ENCODE assay signal across 7 mouse cellular contexts in genomic region chr3:90213377-90213866, GRCm38 (mm10). TPM values are rescaled to one million over a fixed set of nuclear protein-coding genes. Genes with fewer than 3 reads are reported as not detected.
DNase-seq lines count a peak whose midpoint lies in the region; ATAC-seq lines count a peak whose summit lies in the region.

TSS of gene Rps27 (minus strand) at chr3:90213651.
TSS of gene Rab13 (plus strand) at chr3:90213695.

- H3K4me3 ChIP-seq in embryonic facial prominence, embryonic 10.5 days = peak within 1 kb of the TSS; percentile 94
- peak within 1 kb of the TSS; percentile 88 for H3K4me3 ChIP-seq in limb, embryonic 10.5 days
- H3K4me3 ChIP-seq in midbrain, embryonic 13.5 days (replicated peaks) = peak within 1 kb of the TSS; percentile 84

- peak within 1 kb of the TSS; percentile 88 for H3K9ac ChIP-seq in midbrain, embryonic 13.5 days (replicated peaks)

- no peaks in the 10 kb centered on the region for H3K9me3 ChIP-seq in embryonic facial prominence, embryonic 10.5 days
- H3K9me3 ChIP-seq in limb, embryonic 10.5 days (replicated peaks) = no peaks in the 10 kb centered on the region
- no peaks in the 10 kb centered on the region for H3K9me3 ChIP-seq in midbrain, embryonic 13.5 days

- peak; percentile 90 for DNase-seq in adrenal gland, postnatal 10 days
- peak; percentile 90 for DNase-seq in embryonic facial prominence, embryonic 10.5 days (ENCODE audit: low spot score)
- peak; percentile 93 for DNase-seq in kidney, adult 11 months
- DNase-seq in limb, embryonic 10.5 days (ENCODE audit: low spot score) = peak; percentile 91
- peak; percentile 86 for DNase-seq in spleen, adult 12 weeks (ENCODE audit: low spot score)

- H3K27me3 ChIP-seq in embryonic facial prominence, embryonic 10.5 days (replicated peaks; ENCODE audit: low read depth, poor library complexity, severe bottlenecking) = no peaks in the 10 kb centered on the region
- no peaks in the 10 kb centered on the region for H3K27me3 ChIP-seq in limb, embryonic 10.5 days (ENCODE audit: low read depth, poor library complexity, severe bottlenecking)
- H3K27me3 ChIP-seq in midbrain, embryonic 13.5 days = no peaks in the 10 kb centered on the region

- under 1% methylated on average over 42 of the region's 42 CpGs for WGBS in embryonic facial prominence, embryonic 10.5 days
- WGBS in limb, embryonic 10.5 days = under 1% methylated on average over 42 of the region's 42 CpGs
- under 1% methylated on average over 42 of the region's 42 CpGs for WGBS in midbrain, embryonic 13.5 days

- H3K27ac ChIP-seq in embryonic facial prominence, embryonic 10.5 days (replicated peaks) = peak within 1 kb of the TSS; percentile 98
- H3K27ac ChIP-seq in limb, embryonic 10.5 days = peak within 1 kb of the TSS; percentile 96
- H3K27ac ChIP-seq in midbrain, embryonic 13.5 days = peak within 1 kb of the TSS; percentile 87

- peaks cover 43% of the 10 kb centered on the region for H3K36me3 ChIP-seq in embryonic facial prominence, embryonic 10.5 days (replicated peaks)
- H3K36me3 ChIP-seq in limb, embryonic 10.5 days = peaks cover 43% of the 10 kb centered on the region
- peaks cover 36% of the 10 kb centered on the region for H3K36me3 ChIP-seq in midbrain, embryonic 13.5 days

- H3K4me2 ChIP-seq in midbrain, embryonic 13.5 days (replicated peaks) = peak within 1 kb of the TSS; percentile 89

- peak; percentile 91 for ATAC-seq in granulocyte monocyte progenitor cell, adult 5-6 weeks (replicated peaks; ENCODE audit: poor library complexity, severe bottlenecking)
- peak; percentile 97 for ATAC-seq in midbrain, embryonic 13.5 days

- peaks cover 24% of the 10 kb centered on the region for H3K4me1 ChIP-seq in embryonic facial prominence, embryonic 10.5 days
- H3K4me1 ChIP-seq in limb, embryonic 10.5 days = peaks cover 22% of the 10 kb centered on the region
- peaks cover 33% of the 10 kb centered on the region for H3K4me1 ChIP-seq in midbrain, embryonic 13.5 days (replicated peaks)

RNA-seq across cellular contexts. Expression of gene Rps27, which starts in this region (rescaled TPM):
- total RNA-seq in adrenal gland, postnatal 10 days (2021) = 1,000 to 10,000 TPM; 1,820 to 1,837 TPM
- polyA plus RNA-seq in embryonic facial prominence, embryonic 10.5 days (2016; fragmentation: Nextera tagmentation; extraction: Ambion mirVana) = 1,048 and 1,124 TPM in 2 replicates
- 6,284 and 6,500 TPM in 2 replicates for total RNA-seq in granulocyte monocyte progenitor cell, adult 5-6 weeks (2014; fragmentation: Nextera tagmentation)
- total RNA-seq in granulocyte monocyte progenitor cell, adult 5-6 weeks (2017) = 3,798 and 4,186 TPM in 2 replicates
- 1,143 and 1,168 TPM in 2 replicates for polyA plus RNA-seq in limb, embryonic 10.5 days (2016; fragmentation: Nextera tagmentation; extraction: Ambion mirVana)
- polyA plus RNA-seq in midbrain, embryonic 13.5 days (2015; fragmentation: Nextera tagmentation; extraction: Ambion mirVana) = 1,033 and 1,129 TPM in 2 replicates

RNA-seq across cellular contexts. Expression of gene Rab13, which starts in this region (rescaled TPM):
- total RNA-seq in adrenal gland, postnatal 10 days (2021) = 10 to 100 TPM; 30.6 to 39.6 TPM
- 25.4 and 25.5 TPM in 2 replicates for polyA plus RNA-seq in embryonic facial prominence, embryonic 10.5 days (2016; fragmentation: Nextera tagmentation; extraction: Ambion mirVana)
- 1.1 and 1.3 TPM in 2 replicates for total RNA-seq in granulocyte monocyte progenitor cell, adult 5-6 weeks (2014; fragmentation: Nextera tagmentation)
- total RNA-seq in granulocyte monocyte progenitor cell, adult 5-6 weeks (2017) = 0.52 and 3.0 TPM in 2 replicates
- polyA plus RNA-seq in limb, embryonic 10.5 days (2016; fragmentation: Nextera tagmentation; extraction: Ambion mirVana) = 23.8 and 25.6 TPM in 2 replicates
- 19.9 and 25.6 TPM in 2 replicates for polyA plus RNA-seq in midbrain, embryonic 13.5 days (2015; fragmentation: Nextera tagmentation; extraction: Ambion mirVana)

Comparison
In these comparisons a context has a peak if more than half of its experiments do, and no peak if none do; other contexts are left out.
1. Peak in every context shown above with its lines: DNase-seq, ATAC-seq, H3K4me3 ChIP-seq and H3K27ac ChIP-seq.
2. RNA of gene Rab13 (total RNA-seq): 30.6 to 39.6 TPM in adrenal gland, postnatal 10 days; 0.52 to 3.0 TPM in granulocyte monocyte progenitor cell, adult 5-6 weeks; every median in the first group is over 4 times any median in the second.